Mouse (Mus musculus) C2C12 (cell line): ENCODE measurements around the gene Uqcc3.

Source experiments
- CEBPB ChIP-seq: IDR thresholded peaks from one replicate; pipeline ENCODE4 v1.6.1; 2011; ENCODE audit warnings: low read depth, mild to moderate bottlenecking, control low read depth, moderate library complexity
- CTCF ChIP-seq: IDR thresholded peaks from one replicate; pipeline ENCODE4 v1.5.1; 2011; ENCODE audit not compliant: control insufficient read depth, insufficient read depth, insufficient read length
- MAX ChIP-seq: IDR thresholded peaks from one replicate; pipeline ENCODE4 v1.6.1; 2011; ENCODE audit warnings: mild to moderate bottlenecking, control low read depth
- MYOD1 ChIP-seq: IDR thresholded peaks from one replicate; pipeline ENCODE4 v1.6.1; 2011; ENCODE audit warnings: low read depth; ENCODE audit not compliant: control insufficient read depth, insufficient read length
- MYOG ChIP-seq: IDR thresholded peaks from one replicate; pipeline ENCODE4 v1.6.1; 2011; ENCODE audit not compliant: control insufficient read depth, insufficient read length; ENCODE audit errors: extremely low read depth
- USF1 ChIP-seq: IDR thresholded peaks from one replicate; pipeline ENCODE4 v1.6.1; 2011; ENCODE audit warnings: low read depth, mild to moderate bottlenecking, control low read depth, moderate library complexity

DNA sequence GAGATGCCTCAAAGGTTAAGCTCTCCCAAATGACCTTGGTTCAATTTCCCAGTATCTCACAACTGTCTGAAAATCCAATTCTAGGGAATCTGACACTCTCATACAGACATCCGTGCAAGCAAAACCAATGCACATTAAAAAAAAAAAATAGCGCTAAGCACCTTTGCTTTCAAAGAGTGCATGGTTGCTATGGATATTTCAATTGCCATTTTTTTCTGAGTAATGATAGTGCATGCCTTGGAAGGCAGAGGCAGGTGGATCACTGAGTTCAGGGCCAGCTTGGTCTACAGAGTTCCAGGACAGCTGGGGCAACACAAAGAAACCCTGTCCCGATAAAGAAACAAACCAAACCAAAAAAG lies 290 bp upstream of the Uqcc3 start:
- TF ChIP-seq CTCF (no peak), MYOG (no peak), CEBPB (no peak), MYOD1 (no peak), USF1 (no peak), MAX (no peak)
